Mouse (Mus musculus) lung, postnatal 0 days (tissue): Measurements from ENCODE around the gene Kif12.

ENCODE experiments used
- CTCF ChIP-seq: IDR thresholded peaks from 2 replicates; pipeline ENCODE4 v1.5.1; 2016; ENCODE audit warnings: antibody characterized with exemption, mild to moderate bottlenecking
- EP300 ChIP-seq: IDR thresholded peaks from 2 replicates; pipeline ENCODE4 v1.6.1; 2016; ENCODE audit warnings: antibody characterized with exemption, mild to moderate bottlenecking, control low read depth

DNA sequence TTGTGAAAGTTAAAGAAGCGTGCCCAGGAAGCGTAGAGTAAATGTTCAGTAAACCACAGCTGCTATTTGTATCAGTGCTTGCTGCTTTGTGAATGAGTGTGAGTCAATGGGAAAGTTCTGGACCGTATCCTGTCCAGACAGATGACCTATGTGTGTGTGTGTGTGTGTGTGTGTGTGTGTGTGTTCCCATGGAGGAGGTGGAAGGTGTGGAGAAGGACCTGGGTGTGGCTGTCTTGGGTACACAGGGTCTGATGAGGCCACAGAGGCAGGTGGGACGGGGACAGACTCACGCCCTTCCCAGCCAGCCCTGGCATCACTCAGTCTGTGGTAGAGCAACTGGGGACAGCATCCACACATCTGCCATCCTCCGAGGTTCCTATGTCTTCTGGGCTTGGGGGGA is 45.6 kb upstream of the Kif12 start:
- TF ChIP-seq CTCF = no peak
- no peak for TF ChIP-seq EP300
